Mouse (Mus musculus) forebrain, embryonic 16.5 days (tissue): ENCODE data around the gene Rrp9. TPM values are rescaled to one million over a fixed set of nuclear protein-coding genes. Genes with fewer than 3 reads are reported as not detected.

Experiments used
- ATAC-seq: fragments of 200-750 bp; cut with Nextera tagmentation; 2 replicates; pipeline ENCODE4 v1.8.0; 2017; ENCODE audit warnings: mild to moderate bottlenecking, moderate library complexity
- H3K27ac ChIP-seq: fragments of 300-500 bp; sonication (generic); 2 replicates; pipeline ENCODE4 v1.5.1; 2014; ENCODE audit warnings: low read length, control low read depth
- H3K27me3 ChIP-seq: fragments of 300-500 bp; sonication (generic); replicated peaks from 2 replicates; pipeline ENCODE4 v1.6.1; 2014; ENCODE audit warnings: low read length; ENCODE audit not compliant: control insufficient read depth, insufficient read depth
- H3K36me3 ChIP-seq: fragments of 300-500 bp; sonication (generic); 2 replicates; pipeline ENCODE4 v1.6.1; 2014; ENCODE audit not compliant: control insufficient read depth, insufficient read depth
- H3K4me1 ChIP-seq: fragments of 300-500 bp; sonication (generic); replicated peaks from 2 replicates; pipeline ENCODE4 v1.6.1; 2014; ENCODE audit warnings: low read length; ENCODE audit not compliant: control insufficient read depth, insufficient read depth
- H3K4me2 ChIP-seq: fragments of 300-500 bp; sonication (generic); 2 replicates; pipeline ENCODE4 v1.6.1; 2014; ENCODE audit warnings: mild to moderate bottlenecking, low read length, control low read depth
- H3K4me3 ChIP-seq: fragments of 300-500 bp; sonication (generic); replicated peaks from 2 replicates; pipeline ENCODE4 v1.5.1; 2014; ENCODE audit warnings: mild to moderate bottlenecking, low read length, control low read depth
- H3K9ac ChIP-seq: fragments of 300-500 bp; sonication (generic); replicated peaks from 2 replicates; pipeline ENCODE4 v1.6.1; 2014; ENCODE audit warnings: low read depth, low read length, control low read depth
- H3K9me3 ChIP-seq: fragments of 300-500 bp; sonication (generic); 2 replicates; pipeline ENCODE4 v1.6.1; 2016; ENCODE audit warnings: low read length; ENCODE audit not compliant: control insufficient read depth
- WGBS: fragments of 180-500 bp; shearing (Covaris S2); extraction: QIAGEN DNeasy Blood & Tissue Kit; methylation state at CpG from one replicate; pipeline ENCODE4 v1.1.7; 2014; 5-methylcytosine and 5-hydroxymethylcytosine counted together
- polyA plus RNA-seq: library from polyadenylated mRNA; unstranded; fragments of >200 nt; fragmentation: Nextera tagmentation; extraction: Ambion mirVana; gene quantifications from 2 replicates; pipeline ENCODE4 v1.2.1, GENCODE M21; 2015

Gene Rrp9
- polyA plus RNA-seq, 1 experiment from 2014 or later: 62.5 TPM

GRCm38 (mm10) chr9:106519433-106519832 is 43.7 kb downstream of the Rrp9 start:
- WGBS: 69% methylated on average over 2 of the region's 2 CpGs
- Histone ChIP-seq H3K9me3 (no peaks in the 10 kb centered on the region), H3K4me2 (no peak overlapping the region), H3K4me1 (no peaks in the 10 kb centered on the region), H3K27ac (no peak overlapping the region), H3K27me3 (no peaks in the 10 kb centered on the region), H3K9ac (no peak overlapping the region), H3K4me3 (no peak overlapping the region), H3K36me3 (no peaks in the 10 kb centered on the region)
- no peak for ATAC-seq

GRCm38 (mm10) chr9:106519909-106520308 is 44.1 kb downstream of the Rrp9 start:
- 83% methylated on average over 8 of the region's 8 CpGs for WGBS
- ATAC-seq: no peak
- H3K36me3 ChIP-seq: no peaks in the 10 kb centered on the region

GRCm38 (mm10) chr9:106531833-106532232 is 56.1 kb downstream of the Rrp9 start:
- Histone ChIP-seq H3K27ac (no peak overlapping the region), H3K4me2 (no peak overlapping the region), H3K9me3 (no peaks in the 10 kb centered on the region), H3K4me1 (no peaks in the 10 kb centered on the region), H3K4me3 (no peak overlapping the region), H3K27me3 (no peaks in the 10 kb centered on the region), H3K9ac (no peak overlapping the region), H3K36me3 (no peaks in the 10 kb centered on the region)
- 31% methylated on average over 3 of the region's 3 CpGs for WGBS
- ATAC-seq: no peak

More at GRCm38 (mm10) chr9:106519909-106520308, 44.1 kb downstream of the Rrp9 start:
- Histone ChIP-seq H3K4me1 (no peaks in the 10 kb centered on the region), H3K27me3 (no peaks in the 10 kb centered on the region), H3K9me3 (no peaks in the 10 kb centered on the region), H3K4me3 (no peak overlapping the region), H3K27ac (no peak overlapping the region), H3K9ac (no peak overlapping the region), H3K4me2 (no peak overlapping the region)

GRCm38 (mm10) chr9:106534296-106534695 is 58.5 kb downstream of the Rrp9 start:
- WGBS: 86% methylated on average over 7 of the region's 7 CpGs
- no peak overlapping the region for H3K4me3 ChIP-seq
- no peaks in the 10 kb centered on the region for H3K9me3 ChIP-seq
- no peak for ATAC-seq
- H3K27me3 ChIP-seq: no peaks in the 10 kb centered on the region
- no peak overlapping the region for H3K9ac ChIP-seq
- H3K36me3 ChIP-seq: no peaks in the 10 kb centered on the region
- no peaks in the 10 kb centered on the region for H3K4me1 ChIP-seq
- no peak overlapping the region for H3K27ac ChIP-seq
- H3K4me2 ChIP-seq: no peak overlapping the region

- no peaks in the 10 kb centered on the region for H3K9me3 ChIP-seq
- ATAC-seq: no peak
- no peaks in the 10 kb centered on the region for H3K4me1 ChIP-seq
- no peak overlapping the region for H3K27ac ChIP-seq
- WGBS: 85% methylated on average over 11 of the region's 11 CpGs
- no peak overlapping the region for H3K9ac ChIP-seq
- no peaks in the 10 kb centered on the region for H3K36me3 ChIP-seq
- no peak overlapping the region for H3K4me3 ChIP-seq
- H3K27me3 ChIP-seq: no peaks in the 10 kb centered on the region
- H3K4me2 ChIP-seq: no peak overlapping the region
Measured at GRCm38 (mm10) chr9:106534975-106535374, 59.2 kb downstream of the Rrp9 start.

Other genes starting within 250 kb of the Rrp9 start
- gene Alas1, start 227.3 kb upstream of the Rrp9 start, polyA plus RNA-seq: 101 and 109 TPM in 2 replicates
- gene Poc1a, start 194.9 kb upstream of the Rrp9 start, polyA plus RNA-seq: 10.5 and 11.6 TPM in 2 replicates
- gene Dusp7, start 107.3 kb upstream of the Rrp9 start, polyA plus RNA-seq: 9.0 and 10.3 TPM in 2 replicates
- 564 and 591 TPM in 2 replicates for gene Rpl29, start 46.5 kb upstream of the Rrp9 start, polyA plus RNA-seq
- gene Acy1, start 37.6 kb upstream of the Rrp9 start, polyA plus RNA-seq: 31.5 and 31.7 TPM in 2 replicates
- gene Abhd14b, start 28.5 kb upstream of the Rrp9 start, polyA plus RNA-seq: 6.2 and 7.7 TPM in 2 replicates
- 72.3 and 81.9 TPM in 2 replicates for gene Abhd14a, start 28.3 kb upstream of the Rrp9 start, polyA plus RNA-seq
- gene Pcbp4, start 22.7 kb upstream of the Rrp9 start, polyA plus RNA-seq: 221 and 249 TPM in 2 replicates
- 0.48 and 0.72 TPM in 2 replicates for gene Gpr62, start 10.0 kb upstream of the Rrp9 start, polyA plus RNA-seq
- gene Parp3, start 986 bp downstream of the Rrp9 start, polyA plus RNA-seq: 0.55 and 0.70 TPM in 2 replicates
- gene Iqcf1, start 24.0 kb downstream of the Rrp9 start, polyA plus RNA-seq: not detected in 2 replicates
- gene Iqcf5, start 38.6 kb downstream of the Rrp9 start, polyA plus RNA-seq: not detected in 2 replicates
- not detected in 2 replicates for gene Iqcf3, start 85.7 kb downstream of the Rrp9 start, polyA plus RNA-seq
- not detected in 2 replicates for gene Iqcf4, start 95.0 kb downstream of the Rrp9 start, polyA plus RNA-seq
- not detected in 2 replicates for gene Iqcf6, start 150.6 kb downstream of the Rrp9 start, polyA plus RNA-seq
- gene Grm2, start 180.1 kb downstream of the Rrp9 start, polyA plus RNA-seq: 10.2 and 14.1 TPM in 2 replicates
- 57.2 and 59.7 TPM in 2 replicates for gene Tex264, start 210.0 kb downstream of the Rrp9 start, polyA plus RNA-seq